Mouse (Mus musculus) small intestine, adult 2 months (tissue): ENCODE data around the gene Ndufab1. TPM values are rescaled to one million over a fixed set of nuclear protein-coding genes. Genes with fewer than 3 reads are reported as not detected.

Source experiments
- H3K27ac ChIP-seq: fragments of 200-500 bp; 2 replicates; pipeline ENCODE4 v1.5.1; 2012; ENCODE audit warnings: low read depth, low read length, control low read depth, inconsistent platforms; ENCODE audit not compliant: insufficient read depth
- H3K27me3 ChIP-seq: fragments of 200-500 bp; 2 replicates; pipeline ENCODE4 v1.6.1; 2012; ENCODE audit warnings: mild to moderate bottlenecking, moderate library complexity, low read length, inconsistent platforms; ENCODE audit not compliant: control insufficient read depth, insufficient read depth
- H3K36me3 ChIP-seq: fragments of 200-500 bp; 2 replicates; pipeline ENCODE4 v1.6.1; 2012; ENCODE audit warnings: mild to moderate bottlenecking, low read length, control low read depth, inconsistent platforms; ENCODE audit not compliant: control insufficient read depth, insufficient read depth
- H3K4me1 ChIP-seq: fragments of 200-500 bp; 2 replicates; pipeline ENCODE4 v1.6.1; 2012; ENCODE audit warnings: low read length, inconsistent platforms, mixed read lengths; ENCODE audit not compliant: control insufficient read depth, insufficient read depth, insufficient read length
- H3K4me3 ChIP-seq: fragments of 200-500 bp; 2 replicates; pipeline ENCODE4 v1.5.1; 2012; ENCODE audit warnings: low read depth, mild to moderate bottlenecking, control low read depth, inconsistent platforms, low read length, moderate library complexity
- CTCF ChIP-seq: fragments of 200-500 bp; IDR thresholded peaks from 2 replicates; pipeline ENCODE4 v1.5.1; 2012; ENCODE audit warnings: low read depth, mild to moderate bottlenecking, control low read depth, inconsistent platforms, low read length, moderate library complexity, mixed read lengths; ENCODE audit not compliant: insufficient replicate concordance, insufficient read length; ENCODE audit errors: extremely low read depth
- POLR2A ChIP-seq: fragments of 200-500 bp; IDR thresholded peaks from 2 replicates; pipeline ENCODE4 v1.6.1; 2012; ENCODE audit warnings: low read depth, mild to moderate bottlenecking, control low read depth, inconsistent platforms, low read length, moderate library complexity
- WGBS: fragments of 180-500 bp; shearing (Covaris S2); methylation state at CpG from one replicate; pipeline ENCODE4 v1.1.7; 2018; 5-methylcytosine and 5-hydroxymethylcytosine counted together
- polyA plus RNA-seq: library from polyadenylated mRNA; depleted of rRNA; stranded (reverse); fragments of >200 nt; gene quantifications from 2 replicates; pipeline ENCODE4 v1.2.3, GENCODE M21; 2012

Gene Ndufab1
- polyA plus RNA-seq, 1 experiment, result 1,026 TPM

DNA sequence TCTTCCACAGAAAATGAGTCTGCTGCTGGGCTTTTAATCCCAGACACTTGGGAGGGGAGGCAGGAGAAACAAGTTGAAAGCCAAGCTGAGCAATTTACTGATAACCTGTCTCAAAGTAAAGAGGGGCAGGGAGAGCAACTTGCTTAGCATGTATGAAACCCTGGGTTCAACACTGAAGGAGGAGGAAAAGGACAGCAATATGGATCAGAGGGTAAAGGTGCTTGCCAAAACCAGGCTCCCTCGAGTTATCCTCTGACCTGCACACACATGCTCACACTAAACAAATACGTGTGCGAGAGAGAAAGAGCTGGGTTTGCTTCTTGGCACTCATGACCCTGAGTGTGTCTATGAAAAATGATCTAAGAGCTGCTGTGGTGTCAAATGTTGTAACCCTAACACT, 3.7 kb downstream of the Ndufab1 start:
- 80% methylated on average over 3 of the region's 3 CpGs for WGBS
- peaks cover 12% of the 10 kb centered on the region for H3K4me1 ChIP-seq
- TF ChIP-seq POLR2A, result no peak
- no peak for TF ChIP-seq CTCF
- H3K36me3 ChIP-seq, result peaks cover 47% of the 10 kb centered on the region
- no peak overlapping the region for H3K27ac ChIP-seq
- no peaks in the 10 kb centered on the region for H3K27me3 ChIP-seq
- H3K4me3 ChIP-seq, result no peak overlapping the region

DNA sequence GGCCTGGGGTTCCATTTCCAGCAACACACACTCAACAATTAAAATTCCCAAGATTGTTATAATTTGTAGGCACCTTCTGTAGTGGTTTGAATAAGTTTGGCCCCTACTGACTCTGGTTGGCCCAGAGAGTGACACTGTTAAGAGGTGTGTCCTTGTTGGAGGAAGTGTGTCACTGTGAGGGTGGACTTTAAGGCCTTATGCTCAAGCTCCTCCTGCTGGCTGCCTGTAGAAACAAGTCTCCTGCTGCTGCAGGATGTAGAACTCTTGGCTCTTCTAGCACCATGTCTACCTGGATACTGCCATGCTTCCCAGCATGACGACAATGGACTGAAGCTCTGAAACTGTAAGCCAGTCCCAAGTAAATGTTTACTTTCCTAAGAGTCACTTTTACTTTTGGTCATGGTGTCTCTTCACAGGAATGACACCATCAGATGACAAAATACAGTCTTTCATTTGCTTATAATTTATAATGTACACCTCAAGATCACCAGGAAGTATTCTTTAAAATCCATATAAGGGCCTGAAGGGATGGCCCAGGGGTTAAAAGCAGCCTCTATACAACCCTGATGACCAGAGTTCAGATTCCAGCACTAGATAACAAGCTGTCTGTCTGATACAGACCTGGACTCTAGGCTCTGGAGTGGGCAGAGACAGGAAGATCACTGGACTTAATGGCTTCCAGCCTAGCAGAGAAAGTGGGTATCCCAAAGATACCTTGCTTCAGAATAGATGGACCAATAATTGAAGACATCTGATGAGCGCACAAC, 6.9 kb downstream of the Ndufab1 start:
- Histone ChIP-seq H3K27me3 (no peaks in the 10 kb centered on the region), H3K36me3 (peaks cover 74% of the 10 kb centered on the region), H3K4me1 (peaks cover 8% of the 10 kb centered on the region), H3K4me3 (no peak overlapping the region), H3K27ac (peak overlapping the region; percentile 84)
- TF ChIP-seq POLR2A (no peak), CTCF (peak; percentile 38; the same call in 1 of the 2 replicates)
- WGBS, result 72% methylated on average over 2 of the region's 2 CpGs

DNA sequence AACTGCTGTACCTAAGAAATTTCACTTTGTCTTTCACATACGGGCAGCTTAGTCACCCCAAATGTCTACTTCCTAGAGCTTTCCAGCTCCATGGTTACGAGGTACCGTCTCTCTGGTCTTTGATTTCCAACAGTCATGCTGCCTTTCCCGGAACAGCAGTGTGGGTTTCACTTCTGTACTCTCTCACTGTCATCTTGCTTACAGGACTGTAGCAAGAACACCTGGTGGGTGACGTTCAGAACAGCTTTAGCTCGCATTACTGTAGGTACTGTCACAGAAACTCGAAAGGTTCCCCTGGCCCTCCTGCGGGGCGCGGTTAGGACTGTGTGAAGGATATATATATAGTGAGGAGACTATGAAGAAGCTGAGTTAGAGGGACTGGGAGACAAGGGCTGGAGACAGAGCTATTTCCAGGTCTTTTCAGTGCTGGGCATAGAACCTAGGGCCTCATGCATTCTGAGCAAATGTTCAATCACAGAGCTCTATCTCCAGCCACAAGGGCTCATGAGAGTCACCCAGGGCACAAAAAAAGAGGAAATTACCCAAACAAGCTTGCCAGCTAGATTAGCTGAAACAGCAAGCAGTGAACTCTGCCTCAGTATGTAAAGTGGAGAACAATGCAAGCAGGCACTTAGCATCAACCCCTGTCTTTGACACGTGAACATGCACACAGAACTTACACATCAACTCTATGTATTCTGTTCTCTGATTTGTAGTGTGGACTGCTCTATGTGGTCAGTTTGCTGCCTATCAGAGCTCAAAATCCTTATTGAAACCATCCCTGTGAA, 14.3 kb downstream of the Ndufab1 start:
- Histone ChIP-seq H3K4me1 (peaks cover under 1% of the 10 kb centered on the region; the same call in 1 of the 2 replicates), H3K27ac (no peak overlapping the region), H3K4me3 (no peak overlapping the region), H3K27me3 (no peaks in the 10 kb centered on the region), H3K36me3 (peaks cover 63% of the 10 kb centered on the region)
- WGBS, result 80% methylated on average over 11 of the region's 11 CpGs
- no peak for TF ChIP-seq POLR2A
- TF ChIP-seq CTCF, result no peak

DNA sequence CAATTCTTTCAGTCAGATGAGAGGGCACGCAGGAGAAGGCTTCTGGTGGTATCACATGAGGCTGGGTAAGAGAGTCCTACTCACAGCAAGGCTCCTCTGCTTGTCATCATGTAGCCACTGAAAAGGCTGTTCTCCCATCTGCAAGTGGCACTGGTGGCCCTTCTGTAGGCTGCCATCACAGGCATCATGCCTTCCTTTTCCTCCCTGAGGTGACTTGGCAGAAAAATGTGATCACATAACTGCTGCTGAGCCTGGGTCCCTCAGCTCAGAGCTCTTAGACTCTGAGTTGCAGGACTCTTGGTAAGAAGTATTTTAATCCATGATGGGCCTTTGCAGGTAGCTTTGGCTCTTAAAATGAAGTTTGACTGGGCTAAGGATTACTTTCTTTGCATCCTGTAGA, 20.6 kb downstream of the Ndufab1 start:
- no peaks in the 10 kb centered on the region for H3K27me3 ChIP-seq
- H3K36me3 ChIP-seq, result peaks cover 39% of the 10 kb centered on the region
- H3K4me1 ChIP-seq, result peaks cover 10% of the 10 kb centered on the region
- H3K4me3 ChIP-seq, result no peak overlapping the region
- H3K27ac ChIP-seq, result no peak overlapping the region
- 93% methylated on average over 1 of the region's 1 CpGs for WGBS
- TF ChIP-seq POLR2A (no peak), CTCF (no peak)

DNA sequence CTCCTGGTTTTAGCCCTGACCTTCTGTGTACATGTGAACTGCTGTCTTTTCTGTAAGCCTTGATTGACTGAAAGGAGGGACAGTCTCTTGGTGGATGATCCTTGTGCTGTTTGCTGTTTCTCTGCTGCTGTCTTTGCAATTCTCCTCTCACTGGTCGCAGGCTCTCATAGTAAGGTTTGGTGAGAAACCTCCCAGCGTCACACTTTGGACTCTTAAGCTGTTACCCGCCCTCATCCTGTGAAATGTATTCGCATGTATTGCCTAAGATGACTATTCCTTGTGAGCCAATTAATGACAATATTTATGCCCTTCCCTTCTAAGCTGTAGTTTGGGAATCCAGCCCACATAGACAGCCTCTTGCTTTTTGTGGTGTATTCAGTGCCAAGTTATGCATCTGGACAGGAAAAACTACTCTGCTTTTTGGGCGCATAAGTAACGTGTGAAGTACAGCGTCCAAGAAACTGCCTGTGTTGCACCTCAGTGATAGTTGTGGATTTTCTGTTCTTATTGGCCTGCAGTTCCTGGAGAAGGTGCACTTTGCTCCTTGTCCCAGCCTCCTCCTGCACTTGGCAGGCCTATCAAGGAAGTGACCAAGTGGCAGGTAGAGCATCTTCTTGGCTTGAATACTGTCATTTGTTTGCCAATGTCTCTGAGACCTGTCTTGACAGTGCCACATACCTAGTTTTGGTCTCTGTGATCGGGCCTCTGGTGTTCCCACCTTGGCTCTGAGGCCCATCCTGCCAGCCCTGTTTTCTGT, 21.7 kb downstream of the Ndufab1 start:
- H3K27me3 ChIP-seq, result no peaks in the 10 kb centered on the region
- H3K4me1 ChIP-seq, result peaks cover 10% of the 10 kb centered on the region
- peak overlapping the region; percentile 87 for H3K27ac ChIP-seq
- H3K36me3 ChIP-seq, result peaks cover 42% of the 10 kb centered on the region
- no peak for TF ChIP-seq POLR2A
- TF ChIP-seq CTCF, result no peak
- 21% methylated on average over 8 of the region's 8 CpGs for WGBS
- no peak overlapping the region for H3K4me3 ChIP-seq

DNA sequence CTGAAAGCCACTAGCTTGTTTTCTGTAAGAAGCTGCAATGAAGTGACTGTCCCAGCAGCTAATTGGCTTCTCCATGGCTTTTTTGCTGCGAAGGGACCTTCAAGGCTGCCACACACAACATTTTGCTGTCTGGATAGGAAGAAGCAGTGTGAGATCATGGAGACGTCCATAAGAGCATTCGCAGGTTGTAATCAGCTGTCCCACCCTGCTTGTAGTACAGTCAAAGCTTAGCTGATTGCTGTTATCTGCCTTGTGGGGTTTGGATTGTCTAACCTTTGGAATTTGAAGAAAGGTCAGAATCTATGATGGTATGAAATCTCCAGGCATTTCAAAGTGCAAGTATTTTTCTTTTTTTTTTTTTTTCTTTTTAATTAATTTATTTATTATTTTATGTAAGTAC, 27.3 kb downstream of the Ndufab1 start:
- 28% methylated on average over 3 of the region's 3 CpGs for WGBS
- H3K4me1 ChIP-seq, result peaks cover 14% of the 10 kb centered on the region
- H3K27ac ChIP-seq, result peak overlapping the region; percentile 95
- TF ChIP-seq CTCF (no peak), POLR2A (no peak)
- H3K36me3 ChIP-seq, result peaks cover 58% of the 10 kb centered on the region
- no peak overlapping the region for H3K4me3 ChIP-seq
- no peaks in the 10 kb centered on the region for H3K27me3 ChIP-seq
